Mouse (Mus musculus) heart, adult 2 months (tissue): Measurements from ENCODE around the gene Btnl2. TPM values are rescaled to one million over a fixed set of nuclear protein-coding genes. Genes with fewer than 3 reads are reported as not detected.

ENCODE experiments used
- DNase-seq, 2 experiments: peaks; one replicate each; pipeline ENCODE4 v3.0.0; 2021
- H3K27ac ChIP-seq: fragments of 200-600 bp; 2 replicates; pipeline ENCODE4 v1.8.1; 2022
- H3K27me3 ChIP-seq: fragments of 200-500 bp; 2 replicates; pipeline ENCODE4 v1.6.1; 2012; ENCODE audit warnings: mild to moderate bottlenecking, low read length, inconsistent platforms, mixed read lengths; ENCODE audit not compliant: control insufficient read depth, insufficient read depth
- H3K36me3 ChIP-seq: fragments of 200-500 bp; 2 replicates; pipeline ENCODE4 v1.6.1; 2012; ENCODE audit warnings: low read length, inconsistent platforms; ENCODE audit not compliant: control insufficient read depth, insufficient read depth
- H3K4me1 ChIP-seq: fragments of 200-500 bp; 2 replicates; pipeline ENCODE4 v1.6.1; 2011; ENCODE audit warnings: low read length; ENCODE audit not compliant: control insufficient read depth, insufficient read depth
- H3K4me3 ChIP-seq: fragments of 200-600 bp; 2 replicates; pipeline ENCODE4 v1.8.1; 2022
- H3K79me2 ChIP-seq: fragments of 200-500 bp; replicated peaks from 2 replicates; pipeline ENCODE4 v1.6.1; 2012; ENCODE audit warnings: mild to moderate bottlenecking, inconsistent platforms, low read length, moderate library complexity, mixed read lengths; ENCODE audit not compliant: control insufficient read depth, insufficient read depth
- H3K9ac ChIP-seq: fragments of 200-500 bp; 2 replicates; pipeline ENCODE4 v1.6.1; 2012; ENCODE audit warnings: low read depth, mild to moderate bottlenecking, control low read depth, inconsistent platforms, low read length, mixed read lengths
- CTCF ChIP-seq: fragments of 200-600 bp; IDR thresholded peaks from 2 replicates; pipeline ENCODE4 v1.8.1; 2022; ENCODE audit warnings: antibody characterized with exemption, mild to moderate bottlenecking, moderate library complexity
- EP300 ChIP-seq: fragments of 200-500 bp; IDR thresholded peaks from 2 replicates; pipeline ENCODE4 v1.6.1; 2011; ENCODE audit warnings: low read depth, low read length, control low read depth; ENCODE audit not compliant: insufficient read depth
- POLR2A ChIP-seq: fragments of 200-500 bp; IDR thresholded peaks from 2 replicates; pipeline ENCODE4 v1.6.1; 2011; ENCODE audit warnings: mild to moderate bottlenecking, low read depth, low read length, control low read depth; ENCODE audit not compliant: insufficient read depth
- WGBS: fragments of 180-500 bp; shearing (Covaris S2); methylation state at CpG from one replicate; pipeline ENCODE4 v1.1.7; 2018; 5-methylcytosine and 5-hydroxymethylcytosine counted together
- intact Hi-C: fragments of 180-260 bp; cut with DNase I; formaldehyde crosslinking; loops from one replicate; pipeline ENCODE4 v1.15.1; 2025
- polyA plus RNA-seq: library from polyadenylated mRNA; depleted of rRNA; stranded (reverse); fragments of >200 nt; gene quantifications from 2 replicates; pipeline ENCODE4 v1.2.3, GENCODE M21; 2012
- total RNA-seq, 2 experiments: library from RNA; stranded (reverse); gene quantifications; 2 replicates each; pipeline ENCODE4 v1.2.3; 2021

The Btnl2 gene
- total and polyA plus RNA-seq, 3 experiments: 0.31 to 0.44 (median 0.41) TPM

DNA sequence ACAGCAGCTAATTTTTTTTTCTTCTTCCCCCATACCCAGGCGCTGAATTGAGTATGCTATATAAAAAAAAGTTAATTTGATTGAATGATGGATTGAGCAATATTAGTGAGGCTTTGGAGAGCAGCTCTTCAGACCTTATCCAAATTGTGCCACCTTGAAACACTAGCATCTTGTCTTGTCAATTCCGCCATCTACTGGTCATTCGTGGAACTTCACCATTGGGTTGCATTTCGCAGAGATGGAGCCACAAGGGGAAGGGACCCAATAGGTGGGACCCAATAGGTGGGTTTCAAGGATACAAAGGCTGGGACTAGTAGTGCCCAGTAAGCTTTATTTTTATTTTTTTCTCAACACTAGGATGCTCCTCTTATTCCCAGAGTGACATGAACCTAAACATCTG is 5.2 kb upstream of the Btnl2 start:
- 0 out of 2 replicates have a peak, but pooled peaks cover 3% of the 10 kb centered on the region for H3K27me3 ChIP-seq
- no peaks in the 10 kb centered on the region for H3K4me1 ChIP-seq
- H3K9ac ChIP-seq: no peak overlapping the region
- H3K4me3 ChIP-seq: no peak overlapping the region
- intact Hi-C loops: loop anchor here (1.0 to 10.0 kb wide), 3 partner anchors 99 to 255 kb away; partner anchors contain the start of gene H2-Oa
- TF ChIP-seq CTCF (peak; percentile 92), POLR2A (no peak), EP300 (0 out of 2 replicates have a peak, but pooled peaks have one; percentile 19)
- DNase-seq: peak; percentile 58 to 74
- 2% methylated on average over 4 of the region's 4 CpGs for WGBS
- H3K36me3 ChIP-seq: no peaks in the 10 kb centered on the region
- H3K79me2 ChIP-seq: no peaks in the 10 kb centered on the region
- no peak overlapping the region for H3K27ac ChIP-seq

DNA sequence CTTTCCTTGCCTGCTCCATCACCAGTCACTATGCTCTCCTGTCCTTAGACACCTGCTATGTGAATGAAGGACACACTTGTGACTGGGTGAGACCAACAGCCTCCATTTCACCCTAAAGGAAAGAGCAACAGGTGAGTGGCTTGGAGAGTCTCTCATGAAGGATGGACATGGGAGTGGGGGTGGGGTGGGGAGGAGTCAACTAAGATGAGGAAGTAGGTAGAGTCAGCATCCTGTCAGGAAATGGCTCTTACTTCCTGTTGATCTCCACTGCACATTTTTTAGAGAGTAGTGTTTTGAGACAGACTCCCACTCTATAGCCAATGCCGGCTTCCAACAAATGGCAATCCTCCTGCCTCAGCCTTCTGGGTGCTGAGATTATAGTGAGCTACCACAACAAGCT is 318 bp downstream of the Btnl2 start:
- H3K4me1 ChIP-seq: no peaks in the 10 kb centered on the region; the same call in 1 of the 2 replicates
- no peaks in the 10 kb centered on the region for H3K79me2 ChIP-seq
- no peak overlapping the region for H3K9ac ChIP-seq
- intact Hi-C loops: no loop called here
- no peak for DNase-seq
- H3K36me3 ChIP-seq: no peaks in the 10 kb centered on the region
- peak overlapping the region; percentile 5; the same call in 1 of the 2 replicates for H3K27ac ChIP-seq
- H3K4me3 ChIP-seq: no peak overlapping the region
- peaks cover 4% of the 10 kb centered on the region; the same call in 1 of the 2 replicates for H3K27me3 ChIP-seq
- TF ChIP-seq EP300 (no peak), POLR2A (no peak), CTCF (no peak)
- WGBS: 48% methylated on average over 1 of the region's 1 CpGs

DNA sequence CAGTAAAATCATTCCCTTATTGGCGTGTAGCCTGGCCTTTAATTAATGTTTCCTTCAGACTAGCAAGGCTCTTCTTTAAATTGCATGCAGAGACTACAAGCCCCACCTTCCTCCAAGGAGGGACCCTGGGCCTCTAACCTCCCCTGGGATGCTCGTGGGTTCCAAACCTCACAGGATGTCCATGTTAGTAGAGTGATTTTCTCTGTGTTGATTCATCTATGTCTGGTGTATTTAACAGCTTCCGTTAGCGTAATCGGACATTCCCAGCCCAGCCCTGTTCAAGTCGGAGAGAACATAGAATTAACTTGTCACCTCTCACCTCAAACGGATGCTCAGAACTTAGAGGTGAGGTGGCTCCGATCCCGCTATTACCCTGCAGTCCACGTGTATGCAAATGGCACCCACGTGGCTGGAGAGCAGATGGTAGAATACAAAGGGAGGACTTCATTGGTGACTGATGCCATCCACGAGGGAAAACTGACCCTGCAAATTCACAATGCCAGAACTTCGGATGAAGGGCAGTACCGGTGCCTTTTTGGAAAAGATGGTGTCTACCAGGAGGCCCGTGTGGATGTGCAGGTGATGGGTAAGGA is 8.4 kb downstream of the Btnl2 start:
- no peak for TF ChIP-seq POLR2A
- TF ChIP-seq EP300: no peak
- no peak for TF ChIP-seq CTCF
- no peak overlapping the region for H3K27ac ChIP-seq
- H3K9ac ChIP-seq: no peak overlapping the region
- 74% methylated on average over 15 of the region's 15 CpGs for WGBS
- intact Hi-C loops: no loop called here
- H3K27me3 ChIP-seq: peaks cover 1% of the 10 kb centered on the region
- H3K79me2 ChIP-seq: no peaks in the 10 kb centered on the region
- no peak overlapping the region for H3K4me3 ChIP-seq
- no peak for DNase-seq
- H3K4me1 ChIP-seq: no peaks in the 10 kb centered on the region
- H3K36me3 ChIP-seq: no peaks in the 10 kb centered on the region

DNA sequence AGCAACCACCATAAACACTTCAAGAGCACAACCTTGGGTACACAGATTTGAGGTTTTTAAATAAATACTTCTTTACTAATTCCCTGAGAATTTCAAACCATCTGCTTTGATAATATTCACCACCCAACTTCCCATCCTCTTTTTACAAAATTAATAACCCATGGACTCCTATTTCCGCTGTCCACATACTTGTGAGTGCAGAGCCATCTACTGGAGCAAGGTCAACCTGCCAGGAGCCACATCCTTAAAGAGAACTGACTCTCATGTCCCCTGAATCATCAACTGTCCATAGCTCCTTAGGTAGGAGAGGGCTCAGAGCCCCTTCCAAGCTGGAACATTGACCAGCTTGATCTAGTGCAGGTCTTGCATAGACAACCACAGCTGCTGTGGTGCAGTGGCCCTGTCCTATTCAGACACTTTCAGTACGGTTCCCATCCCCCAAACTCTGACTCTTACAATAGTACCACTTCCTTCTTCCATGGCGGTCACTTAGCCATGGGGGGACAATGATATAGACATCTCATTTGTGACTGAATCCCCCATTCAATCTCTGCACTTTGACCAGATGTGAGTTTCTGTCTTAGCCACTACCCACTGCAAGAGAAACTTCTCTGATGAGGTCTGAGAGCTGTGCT is 9.2 kb downstream of the Btnl2 start:
- intact Hi-C loops: no loop called here
- WGBS: 68% methylated on average over 3 of the region's 3 CpGs
- no peak overlapping the region for H3K27ac ChIP-seq

DNA sequence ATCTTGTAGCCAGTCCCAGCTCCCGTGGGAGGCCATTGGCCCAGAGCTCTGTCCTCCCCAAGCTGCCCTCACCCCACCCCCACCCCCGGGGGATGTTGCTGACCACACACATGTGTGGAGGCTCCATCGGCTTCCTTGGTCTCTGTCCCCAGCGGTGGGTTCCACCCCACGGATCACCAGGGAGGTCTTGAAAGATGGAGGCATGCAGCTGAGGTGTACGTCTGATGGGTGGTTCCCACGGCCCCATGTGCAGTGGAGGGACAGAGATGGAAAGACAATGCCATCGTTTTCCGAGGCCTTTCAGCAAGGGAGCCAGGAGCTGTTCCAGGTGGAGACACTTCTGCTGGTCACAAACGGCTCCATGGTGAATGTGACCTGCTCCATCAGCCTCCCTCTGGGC is 10.4 kb downstream of the Btnl2 start:
- Histone ChIP-seq H3K27ac (no peak overlapping the region), H3K79me2 (no peaks in the 10 kb centered on the region), H3K4me1 (no peaks in the 10 kb centered on the region), H3K36me3 (no peaks in the 10 kb centered on the region), H3K27me3 (no peaks in the 10 kb centered on the region; the same call in 1 of the 2 replicates), H3K9ac (no peak overlapping the region), H3K4me3 (no peak overlapping the region)
- TF ChIP-seq POLR2A: no peak
- TF ChIP-seq CTCF: no peak
- no peak for TF ChIP-seq EP300
- 61% methylated on average over 10 of the region's 10 CpGs for WGBS
- intact Hi-C loops: no loop called here
- DNase-seq: peak in 1 of 2 experiments; percentile 34

More for the DNA sequence above, 9.2 kb downstream of the Btnl2 start:
- H3K4me3 ChIP-seq: no peak overlapping the region
- no peak for DNase-seq
- H3K79me2 ChIP-seq: no peaks in the 10 kb centered on the region
- TF ChIP-seq CTCF: 0 out of 2 replicates have a peak, but pooled peaks have one; percentile 5
- no peak for TF ChIP-seq POLR2A
- no peaks in the 10 kb centered on the region for H3K36me3 ChIP-seq
- H3K9ac ChIP-seq: no peak overlapping the region
- no peaks in the 10 kb centered on the region for H3K4me1 ChIP-seq
- H3K27me3 ChIP-seq: peaks cover 1% of the 10 kb centered on the region

DNA sequence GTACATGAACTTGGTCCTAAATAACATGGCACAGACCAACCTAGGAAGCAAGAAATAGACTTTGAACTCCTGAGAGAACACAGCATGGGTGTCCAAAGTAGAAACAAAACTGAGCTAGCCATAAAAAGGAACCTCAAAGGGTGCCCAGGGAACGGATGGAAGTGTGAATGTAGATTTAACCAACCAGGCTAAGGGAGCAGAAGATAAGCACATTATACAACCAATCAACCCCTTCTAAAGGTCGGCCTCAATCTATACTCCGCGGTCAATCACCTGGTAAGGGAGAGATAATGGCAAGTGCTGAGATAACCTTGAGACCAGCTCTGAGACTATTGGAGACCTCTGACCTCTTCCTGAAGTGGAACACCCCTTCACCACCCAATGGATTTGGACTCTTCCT is 15.9 kb downstream of the Btnl2 start:
- no peaks in the 10 kb centered on the region; the same call in 1 of the 2 replicates for H3K27me3 ChIP-seq
- no peaks in the 10 kb centered on the region for H3K36me3 ChIP-seq
- intact Hi-C loops: no loop called here
- 58% methylated on average over 4 of the region's 4 CpGs for WGBS
- H3K9ac ChIP-seq: no peak overlapping the region
- H3K4me1 ChIP-seq: no peaks in the 10 kb centered on the region
- H3K27ac ChIP-seq: no peak overlapping the region
- no peak overlapping the region for H3K4me3 ChIP-seq
- DNase-seq: no peak
- TF ChIP-seq CTCF (no peak), EP300 (no peak), POLR2A (no peak)
- H3K79me2 ChIP-seq: no peaks in the 10 kb centered on the region
